ENCODE assay signal across 9 mouse cellular contexts in the genomic region with DNA sequence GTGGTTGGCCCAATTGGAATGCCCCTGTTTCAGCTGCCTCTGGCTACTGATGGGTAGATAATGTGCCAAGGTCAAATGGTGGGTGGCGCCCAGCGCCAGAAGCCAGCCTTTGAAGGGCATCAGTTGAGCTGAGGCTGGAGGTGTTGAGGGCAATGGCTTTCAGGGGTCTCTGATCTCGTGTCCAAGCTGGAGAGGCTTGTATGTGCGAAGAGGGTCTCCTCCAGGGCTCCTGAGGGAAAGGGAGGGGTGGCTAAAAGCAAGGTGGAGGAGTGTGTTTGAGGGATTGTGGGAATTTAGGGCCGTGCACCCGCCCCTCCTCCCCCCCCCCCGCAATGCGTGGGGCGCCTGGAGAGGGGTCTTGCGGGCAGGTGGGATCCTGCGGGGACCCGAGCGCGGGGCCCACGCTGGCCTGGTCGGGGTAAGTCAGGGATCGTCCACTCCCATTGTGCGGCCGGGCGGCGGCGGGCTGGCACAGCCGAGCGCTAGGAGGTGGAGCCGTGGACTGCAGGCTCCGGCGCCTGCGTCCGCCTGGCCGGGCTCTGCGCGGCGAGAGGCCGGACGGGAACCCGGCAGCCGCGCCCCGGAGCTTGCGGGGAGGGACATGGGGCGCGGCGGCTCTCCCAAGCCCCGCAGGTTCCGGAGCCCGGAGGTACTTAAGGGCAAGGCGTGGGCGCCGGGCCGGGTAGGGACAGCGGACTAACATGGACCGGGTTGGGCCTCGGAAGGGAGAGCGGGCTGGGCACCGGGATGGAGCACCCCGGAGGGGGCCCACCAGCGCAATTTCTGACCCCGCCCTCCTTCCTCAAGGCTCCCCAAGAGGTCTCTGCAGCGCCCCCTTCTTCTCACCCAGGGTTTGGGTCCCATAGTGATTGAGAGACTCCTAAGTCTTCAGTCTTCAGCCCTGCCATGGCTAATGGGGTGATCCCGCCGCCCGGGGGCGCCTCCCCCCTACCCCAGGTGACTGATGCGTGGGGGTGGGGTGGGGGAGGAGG. TPM values are rescaled to one million over a fixed set of nuclear protein-coding genes. Genes with fewer than 3 reads are reported as not detected.
DNase-seq lines count a peak whose midpoint lies in the region; ATAC-seq lines count a peak whose summit lies in the region.
"Had no signal": no experiment of that assay in that cellular context is flagged by ENCODE, and none has a peak within 500 bp of the region (broad histone marks: within the 10 kb centered on the region; RNA-seq: fewer than 3 reads in every experiment).

A gene (plus strand): TSS at position 302 of the 992 bp plus-strand sequence.

- WGBS in intestine, embryonic 14.5 days: under 1% methylated on average over 51 of the region's 64 CpGs
- under 1% methylated on average over 61 of the region's 64 CpGs for WGBS in midbrain, embryonic 10.5 days
- WGBS in stomach, embryonic 14.5 days: 1% methylated on average over 61 of the region's 64 CpGs

- H3K4me3 ChIP-seq in erythroblast, embryonic 14.5 days (replicated peaks): peak within 1 kb of the TSS; percentile 34
- H3K4me3 ChIP-seq in intestine, embryonic 14.5 days (ENCODE audit: low read depth, low read length): peak within 1 kb of the TSS; percentile 66
- peak within 1 kb of the TSS; percentile 82 for H3K4me3 ChIP-seq in midbrain, embryonic 10.5 days
- H3K4me3 ChIP-seq in stomach, embryonic 14.5 days (ENCODE audit: low read depth, low read length): peak within 1 kb of the TSS; percentile 72

- H3K9me3 ChIP-seq in erythroblast, embryonic 14.5 days (ENCODE audit: control insufficient read depth, low read length): no peaks in the 10 kb centered on the region
- no peaks in the 10 kb centered on the region for H3K9me3 ChIP-seq in intestine, embryonic 14.5 days (ENCODE audit: control insufficient read depth, low read length)
- H3K9me3 ChIP-seq in midbrain, embryonic 10.5 days (replicated peaks): no peaks in the 10 kb centered on the region
- no peaks in the 10 kb centered on the region for H3K9me3 ChIP-seq in stomach, embryonic 14.5 days (ENCODE audit: control insufficient read depth, low read depth, low read length)

- no peaks in the 10 kb centered on the region for H3K4me1 ChIP-seq in erythroblast, embryonic 14.5 days (ENCODE audit: control insufficient read depth)
- peaks cover 8% of the 10 kb centered on the region; the same call in 1 of the 2 replicates for H3K4me1 ChIP-seq in intestine, embryonic 14.5 days (replicated peaks; ENCODE audit: control insufficient read depth, insufficient read depth, low read length)
- peaks cover 25% of the 10 kb centered on the region for H3K4me1 ChIP-seq in midbrain, embryonic 10.5 days
- peaks cover 9% of the 10 kb centered on the region; the same call in 1 of the 2 replicates for H3K4me1 ChIP-seq in stomach, embryonic 14.5 days (ENCODE audit: control insufficient read depth, insufficient read depth, low read length)

- H3K27me3 ChIP-seq in erythroblast, embryonic 14.5 days (ENCODE audit: control insufficient read depth): peaks cover 22% of the 10 kb centered on the region
- no peaks in the 10 kb centered on the region for H3K27me3 ChIP-seq in intestine, embryonic 14.5 days (replicated peaks; ENCODE audit: control insufficient read depth, insufficient read depth, low read length)
- H3K27me3 ChIP-seq in midbrain, embryonic 10.5 days (ENCODE audit: low read depth, poor library complexity, severe bottlenecking): peaks cover 21% of the 10 kb centered on the region; the same call in 1 of the 2 replicates
- no peaks in the 10 kb centered on the region for H3K27me3 ChIP-seq in stomach, embryonic 14.5 days (ENCODE audit: control insufficient read depth, insufficient read depth, low read length)

- peak within 1 kb of the TSS; percentile 64 for H3K27ac ChIP-seq in intestine, embryonic 14.5 days (ENCODE audit: low read depth)
- H3K27ac ChIP-seq in midbrain, embryonic 10.5 days (replicated peaks): peak within 1 kb of the TSS; percentile 89
- H3K27ac ChIP-seq in stomach, embryonic 14.5 days (ENCODE audit: low read length): peak within 1 kb of the TSS; percentile 23

- no peak for ATAC-seq in erythroblast, adult 5-6 weeks (replicated peaks; ENCODE audit: low FRiP score, poor library complexity, severe bottlenecking)
- ATAC-seq in intestine, embryonic 14.5 days (replicated peaks; ENCODE audit: low FRiP score, low TSS enrichment, low read depth): peak; percentile 86
- ATAC-seq in stomach, embryonic 14.5 days (ENCODE audit: insufficient number of reproducible peaks, insufficient read depth, low FRiP score, low read depth): peak; percentile 83

- H3K36me3 ChIP-seq in erythroblast, embryonic 14.5 days (ENCODE audit: control insufficient read depth): no peaks in the 10 kb centered on the region; the same call in 1 of the 2 replicates
- peaks cover 17% of the 10 kb centered on the region for H3K36me3 ChIP-seq in intestine, embryonic 14.5 days (ENCODE audit: control insufficient read depth, insufficient read depth, low read length)
- peaks cover 25% of the 10 kb centered on the region for H3K36me3 ChIP-seq in midbrain, embryonic 10.5 days
- peaks cover 11% of the 10 kb centered on the region; the same call in 1 of the 2 replicates for H3K36me3 ChIP-seq in stomach, embryonic 14.5 days (ENCODE audit: control insufficient read depth, insufficient read depth, low read length)

- H3K9ac ChIP-seq in intestine, embryonic 14.5 days (ENCODE audit: low read length): peak within 1 kb of the TSS; percentile 62
- peak within 1 kb of the TSS; percentile 74 for H3K9ac ChIP-seq in stomach, embryonic 14.5 days (replicated peaks; ENCODE audit: low read depth, low read length)

- intact Hi-C loops in gastrocnemius, postnatal 36 days (cut with DNase I): loop anchor here (5.0 kb wide), 1 partner anchor 59 kb away; no protein-coding TSS in a partner anchor
- intact Hi-C loops in left cerebral cortex, postnatal 25 days (cut with DNase I): loop anchor here (5.0 kb wide), 1 partner anchor 41 kb away; no protein-coding TSS in a partner anchor

- H3K4me2 ChIP-seq in intestine, embryonic 14.5 days (ENCODE audit: low read length): peak within 1 kb of the TSS; percentile 65
- H3K4me2 ChIP-seq in stomach, embryonic 14.5 days (replicated peaks; ENCODE audit: low read depth, low read length): peak within 1 kb of the TSS; percentile 72

- peak; percentile 73 for DNase-seq in embryo, embryonic 10 days (ENCODE audit: low spot score)
- DNase-seq in gastrocnemius, postnatal 36 days: peak; percentile 50 to 51
- DNase-seq in intestine, embryonic 14.5 days (ENCODE audit: low spot score): peak; percentile 81
- peak; percentile 65 to 73 for DNase-seq in left cerebral cortex, postnatal 25 days (ENCODE audit: low spot score in 2 of 2)
- peak; percentile 79 for DNase-seq in midbrain, embryonic 10.5 days (ENCODE audit: low spot score)

RNA-seq across cellular contexts. Expression of the gene that starts here (rescaled TPM):
- polyA plus RNA-seq in erythroblast, embryonic 14.5 days (2012): 0.01 TPM in 1 of 2 replicates, not detected in the other
- total RNA-seq in erythroblast, adult 5-6 weeks (2015; ENCODE audit: low replicate concordance): not detected in 2 replicates
- total RNA-seq in erythroblast, adult 5-6 weeks (2017; ENCODE audit: low replicate concordance): 0.09 and 1.5 TPM in 2 replicates
- 1 to 10 TPM; 4.7 to 9.6 TPM for total RNA-seq in gastrocnemius, postnatal 36 days (2021)
- polyA plus RNA-seq in intestine, embryonic 14.5 days (2014; fragmentation: Nextera tagmentation; extraction: Ambion mirVana): 11.8 and 15.5 TPM in 2 replicates
- 100 to 1,000 TPM; 171 to 180 TPM for total RNA-seq in left cerebral cortex, postnatal 25 days (2021)
- polyA plus RNA-seq in midbrain, embryonic 10.5 days (2016; fragmentation: Nextera tagmentation; extraction: Ambion mirVana): 13.2 and 16.7 TPM in 2 replicates
- 16.5 and 19.7 TPM in 2 replicates for polyA plus RNA-seq in stomach, embryonic 14.5 days (2014; fragmentation: Nextera tagmentation; extraction: Ambion mirVana)
- total RNA-seq: neutrophil, adult 5-6 weeks had no signal

Comparison
In these comparisons a context has a peak if more than half of its experiments do, and no peak if none do; other contexts are left out.
1. RNA of the gene that starts here (total RNA-seq): 171 to 180 TPM in left cerebral cortex, postnatal 25 days; 4.7 to 9.6 TPM in gastrocnemius, postnatal 36 days and 0.09 to 1.5 TPM in erythroblast, adult 5-6 weeks; every median in the first group is over 10 times any median in the second.
2. RNA of the gene that starts here (polyA plus RNA-seq): 16.5 to 19.7 TPM in stomach, embryonic 14.5 days, 13.2 to 16.7 TPM in midbrain, embryonic 10.5 days and 11.8 to 15.5 TPM in intestine, embryonic 14.5 days; 0.01 TPM in erythroblast, embryonic 14.5 days; every median in the first group is over 10 times any median in the second.
3. H3K27ac ChIP-seq: peak in every context shown above with its lines; median percentile 89 in midbrain, embryonic 10.5 days; 64 in intestine, embryonic 14.5 days; 23 in stomach, embryonic 14.5 days.
4. Peak in every context shown above with its lines, with median percentiles within 50 percentile points of each other: H3K4me3 ChIP-seq and DNase-seq.